Mouse (Mus musculus) bone marrow, adult 2 months (tissue): ENCODE results near the gene Tmco2. TPM values are rescaled to one million over a fixed set of nuclear protein-coding genes. Genes with fewer than 3 reads are reported as not detected.
A peak's percentile ranks its signal among the peaks of the same experiment; 100 is the strongest.
"Not testable (repeated sequence)": the region's sequence is repeated elsewhere in the genome, so short reads cannot be mapped to it uniquely, and the experiment has no call there.

Source experiments
- H3K27ac ChIP-seq: fragments of 200-500 bp; 2 replicates; pipeline ENCODE4 v1.5.1; 2012; ENCODE audit warnings: low read depth, mild to moderate bottlenecking, control low read depth, inconsistent platforms, low read length; ENCODE audit not compliant: control insufficient read depth, poor library complexity, insufficient read depth
- H3K4me1 ChIP-seq: fragments of 200-500 bp; 2 replicates; pipeline ENCODE4 v1.6.1; 2011; ENCODE audit warnings: low read length; ENCODE audit not compliant: control insufficient read depth, insufficient read depth
- H3K4me3 ChIP-seq: fragments of 200-500 bp; replicated peaks from 2 replicates; pipeline ENCODE3; 2011; ENCODE audit warnings: mild to moderate bottlenecking, low read depth, low read length, control low read depth; ENCODE audit not compliant: control insufficient read depth
- CTCF ChIP-seq: fragments of 200-500 bp; IDR thresholded peaks from 2 replicates; pipeline ENCODE4 v1.5.1; 2011; ENCODE audit warnings: low read length, control low read depth; ENCODE audit not compliant: control insufficient read depth, insufficient read depth
- POLR2A ChIP-seq: fragments of 200-500 bp; IDR thresholded peaks from 2 replicates; pipeline ENCODE4 v1.6.1; 2011; ENCODE audit warnings: low read depth, mild to moderate bottlenecking, control low read depth, low read length, borderline replicate concordance; ENCODE audit not compliant: control insufficient read depth
- WGBS: fragments of 180-500 bp; shearing (Covaris S2); methylation state at CpG from one replicate; pipeline ENCODE4 v1.1.7; 2018; 5-methylcytosine and 5-hydroxymethylcytosine counted together
- polyA plus RNA-seq: library from polyadenylated mRNA; stranded (reverse); fragments of >200 nt; gene quantifications from 2 replicates; pipeline ENCODE4 v1.2.4, GENCODE M21; 2011; ENCODE audit warnings: low replicate concordance; ENCODE audit not compliant: missing spikeins, insufficient read depth, insufficient read length

The Tmco2 gene
- polyA plus RNA-seq, 1 experiment = not detected

- no peaks in the 10 kb centered on the region; the same call in 1 of the 2 replicates for H3K4me1 ChIP-seq
Measured at GRCm38 (mm10) chr4:121074250-121074649, 34.8 kb downstream of the Tmco2 start.

GRCm38 (mm10) chr4:121065336-121065735 lies 43.7 kb downstream of the Tmco2 start:
- Histone ChIP-seq H3K27ac (no peak overlapping the region), H3K4me3 (no peak overlapping the region), H3K4me1 (no peaks in the 10 kb centered on the region; the same call in 1 of the 2 replicates)
- 70% methylated on average over 2 of the region's 2 CpGs for WGBS
- no peak for TF ChIP-seq POLR2A
- no peak for TF ChIP-seq CTCF

More at GRCm38 (mm10) chr4:121074250-121074649, 34.8 kb downstream of the Tmco2 start:
- no peak for TF ChIP-seq POLR2A
- TF ChIP-seq CTCF = no peak
- Histone ChIP-seq H3K27ac (no peak overlapping the region), H3K4me3 (no peak overlapping the region)
- WGBS = 78% methylated on average over 4 of the region's 4 CpGs

- not testable (repeated sequence) for H3K4me1 ChIP-seq, H3K27ac ChIP-seq, H3K4me3 ChIP-seq
- 79% methylated on average over 10 of the region's 10 CpGs for WGBS
Measured at GRCm38 (mm10) chr4:121059218-121059617, 49.8 kb downstream of the Tmco2 start.

- 68% methylated on average over 2 of the region's 2 CpGs for WGBS
- Histone ChIP-seq H3K4me1 (no peaks in the 10 kb centered on the region), H3K4me3 (no peak overlapping the region), H3K27ac (no peak overlapping the region)
- TF ChIP-seq POLR2A (no peak), CTCF (no peak)
Measured at GRCm38 (mm10) chr4:121057032-121057431, 52.0 kb downstream of the Tmco2 start.

- WGBS = 57% methylated on average over 3 of the region's 3 CpGs
- Histone ChIP-seq H3K4me3 (no peak overlapping the region), H3K4me1 (no peaks in the 10 kb centered on the region), H3K27ac (no peak overlapping the region)
- no peak for TF ChIP-seq POLR2A
- TF ChIP-seq CTCF = peak; percentile 69
Measured at GRCm38 (mm10) chr4:121056342-121056741, 52.7 kb downstream of the Tmco2 start.

Other genes starting within 250 kb of the Tmco2 start
- gene Exo5, start 184.2 kb downstream of the Tmco2 start, polyA plus RNA-seq = 7.2 and 12.4 TPM in 2 replicates
- 2.4 and 3.6 TPM in 2 replicates for gene Zfp69, start 157.5 kb downstream of the Tmco2 start, polyA plus RNA-seq
- 43.1 and 60.0 TPM in 2 replicates for gene Smap2, start 92.0 kb downstream of the Tmco2 start, polyA plus RNA-seq
- gene Col9a2, start 69.8 kb downstream of the Tmco2 start, polyA plus RNA-seq = not detected in 2 replicates
- gene Zmpste24, start 11.0 kb downstream of the Tmco2 start, polyA plus RNA-seq = 10.6 and 24.8 TPM in 2 replicates
- 10.4 and 16.9 TPM in 2 replicates for gene Rlf, start 105.9 kb upstream of the Tmco2 start, polyA plus RNA-seq
- gene Gm12888, start 215.7 kb upstream of the Tmco2 start, polyA plus RNA-seq = not detected in 2 replicates